Mouse (Mus musculus): ENCODE measurements around the gene Zfp688. TPM values are rescaled to one million over a fixed set of nuclear protein-coding genes. Genes with fewer than 3 reads are reported as not detected.
"Not testable (repeated sequence)": the region's sequence is repeated elsewhere in the genome, so short reads cannot be mapped to it uniquely, and the experiment has no call there.

Gene Zfp688
- polyA plus RNA-seq (2016; fragmentation: Nextera tagmentation; extraction: Ambion mirVana), result 29.0 and 32.5 TPM in 2 replicates

DNA sequence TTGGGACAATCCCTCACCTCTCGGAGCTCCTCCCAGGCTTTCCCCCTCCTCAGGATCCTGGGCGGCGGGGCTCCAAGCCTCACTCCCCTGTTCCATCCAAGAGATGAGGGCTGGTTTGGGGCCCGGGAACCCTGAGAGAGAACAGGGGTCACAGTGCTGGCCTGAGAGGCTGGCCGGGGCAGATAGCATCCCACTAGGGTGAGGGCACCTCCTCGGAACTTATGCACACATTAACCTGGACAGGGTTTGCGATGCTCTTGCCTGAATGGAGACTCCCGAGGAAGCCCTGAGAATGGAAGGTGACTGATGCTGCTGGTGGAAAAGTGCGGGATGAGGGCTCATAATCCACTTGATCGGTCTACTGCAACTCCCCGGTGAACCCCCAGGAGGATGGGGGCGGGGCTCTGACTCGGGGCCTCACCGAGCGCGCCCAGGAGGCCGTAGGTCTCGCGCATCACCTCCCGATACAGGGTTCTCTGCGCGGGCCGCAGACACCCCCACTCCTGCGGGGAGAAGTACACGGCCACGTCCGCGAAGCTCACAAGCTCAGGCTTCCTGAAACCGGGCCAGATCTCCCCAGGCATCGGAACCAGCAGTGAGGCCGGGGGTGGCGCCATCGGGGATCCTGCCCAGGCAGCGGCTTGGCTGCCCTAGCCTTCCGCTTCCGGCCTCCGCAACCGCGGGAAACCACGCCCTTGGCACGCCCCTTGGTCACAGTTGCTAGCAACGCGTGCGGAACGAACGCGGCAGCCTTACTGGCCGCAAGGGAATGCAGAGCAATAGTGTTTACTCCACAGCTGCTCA lies at the start of gene Zfp688:
Gene Zfp688 (minus strand): TSS at position 681 of the 804 bp plus-strand sequence.
- H3K9me3 ChIP-seq, result no peaks in the 10 kb centered on the region
- H3K27ac ChIP-seq (replicated peaks), result peak within 1 kb of the TSS; percentile 95
- peaks cover 15% of the 10 kb centered on the region for H3K4me1 ChIP-seq
- H3K36me3 ChIP-seq (replicated peaks), result peaks cover 27% of the 10 kb centered on the region
- peak; percentile 95 for DNase-seq (ENCODE audit: low spot score)
- H3K27me3 ChIP-seq (replicated peaks; ENCODE audit: low read depth, poor library complexity, severe bottlenecking), result peaks cover 14% of the 10 kb centered on the region
- H3K4me3 ChIP-seq, result peak within 1 kb of the TSS; percentile 90
- 2% methylated on average over 48 of the region's 48 CpGs for WGBS

DNA sequence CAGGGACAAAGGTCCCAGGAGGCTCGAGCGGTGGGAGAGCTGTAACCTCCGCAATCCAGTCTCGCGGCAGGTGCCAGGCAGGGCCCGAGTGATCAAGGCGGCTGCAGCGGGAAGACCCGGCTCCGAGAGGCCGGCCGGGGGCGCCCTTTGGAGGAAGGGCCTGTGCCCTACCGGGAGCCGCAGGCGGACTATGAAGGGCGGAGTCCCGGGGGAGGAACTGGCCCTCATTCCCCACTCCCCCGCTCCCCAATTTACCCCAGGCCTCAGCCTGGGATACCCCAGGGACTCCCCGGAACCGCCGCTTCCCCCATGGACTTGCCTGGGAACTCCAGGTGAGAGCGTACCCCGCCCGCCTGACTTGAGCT lies 49.8 kb upstream of the Zfp688 start:
- Histone ChIP-seq H3K27ac (replicated peaks) (peak overlapping the region; percentile 95), H3K4me1 (peaks cover 22% of the 10 kb centered on the region), H3K36me3 (replicated peaks) (peaks cover 67% of the 10 kb centered on the region), H3K27me3 (replicated peaks; ENCODE audit: low read depth, poor library complexity, severe bottlenecking) (no peaks in the 10 kb centered on the region), H3K9me3 (no peaks in the 10 kb centered on the region), H3K4me3 (peak overlapping the region; percentile 92)
- DNase-seq (ENCODE audit: low spot score), result no peak
- WGBS, result 0% methylated on average over 25 of the region's 25 CpGs

DNA sequence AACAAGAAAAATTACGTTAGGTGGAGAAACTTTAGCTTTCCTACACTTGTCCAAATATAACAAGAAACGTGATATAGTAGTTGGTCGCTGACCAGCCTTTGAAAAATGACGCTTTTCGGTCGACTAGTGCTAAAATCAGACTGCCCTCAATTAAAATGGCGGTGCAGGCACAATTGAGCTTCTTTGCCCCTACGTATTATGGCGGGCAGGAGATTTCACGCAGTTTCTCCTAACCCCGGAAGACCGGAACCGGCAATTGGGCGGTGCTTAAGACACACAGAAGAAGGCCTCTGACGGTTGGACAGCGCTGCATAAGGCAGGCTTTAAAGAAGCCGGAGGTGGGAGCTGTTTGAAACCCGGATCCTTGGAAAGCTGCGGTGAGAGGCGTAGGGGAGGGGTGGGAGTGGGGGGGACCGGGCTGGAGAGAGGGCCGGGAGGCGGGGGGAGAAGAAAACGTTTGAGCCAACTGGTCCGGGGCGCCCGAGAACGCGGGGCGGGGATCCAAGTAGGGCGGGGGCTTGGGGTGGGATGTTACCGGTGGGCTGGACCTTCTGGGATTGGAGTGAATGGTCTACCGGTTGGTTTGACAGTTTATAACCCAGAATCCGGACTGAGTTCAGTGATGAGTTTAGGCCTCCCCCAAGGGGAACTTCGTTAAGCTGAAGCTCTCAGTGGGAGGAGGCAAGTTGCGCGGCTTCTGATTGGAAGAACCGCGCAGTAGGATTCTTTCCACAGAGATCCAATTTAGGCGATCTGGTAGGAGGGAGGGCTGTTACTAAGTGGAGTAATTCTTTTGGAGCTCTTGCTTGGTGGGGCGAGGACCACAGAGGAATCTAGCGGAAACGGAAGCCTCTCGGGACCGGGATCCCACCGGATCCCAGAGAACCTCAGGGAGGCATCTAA lies 49.1 kb upstream of the Zfp688 start:
- Histone ChIP-seq H3K27me3 (replicated peaks; ENCODE audit: low read depth, poor library complexity, severe bottlenecking) (no peaks in the 10 kb centered on the region), H3K36me3 (replicated peaks) (peaks cover 67% of the 10 kb centered on the region), H3K9me3 (no peaks in the 10 kb centered on the region), H3K27ac (replicated peaks) (peak overlapping the region; percentile 95), H3K4me3 (peak overlapping the region; percentile 92), H3K4me1 (peaks cover 18% of the 10 kb centered on the region)
- under 1% methylated on average over 46 of the region's 46 CpGs for WGBS
- peak; percentile 93 for DNase-seq (ENCODE audit: low spot score)

- H3K27ac ChIP-seq (replicated peaks), result peak overlapping the region; percentile 95
- WGBS, result 10% methylated on average over 10 of the region's 10 CpGs
- H3K4me1 ChIP-seq, result peaks cover 18% of the 10 kb centered on the region
- peak overlapping the region; percentile 92 for H3K4me3 ChIP-seq
- peaks cover 67% of the 10 kb centered on the region for H3K36me3 ChIP-seq (replicated peaks)
- DNase-seq (ENCODE audit: low spot score), result peak; percentile 60
- no peaks in the 10 kb centered on the region for H3K27me3 ChIP-seq (replicated peaks; ENCODE audit: low read depth, poor library complexity, severe bottlenecking)
- no peaks in the 10 kb centered on the region for H3K9me3 ChIP-seq
These were observed 48.3 kb upstream of the Zfp688 start for GRCm38 (mm10) chr7:127470011-127470715.

- Histone ChIP-seq H3K9me3 (no peaks in the 10 kb centered on the region), H3K4me1 (peaks cover 7% of the 10 kb centered on the region; the same call in 1 of the 2 replicates), H3K27me3 (replicated peaks; ENCODE audit: low read depth, poor library complexity, severe bottlenecking) (no peaks in the 10 kb centered on the region), H3K27ac (replicated peaks) (no peak overlapping the region), H3K36me3 (replicated peaks) (peaks cover 79% of the 10 kb centered on the region), H3K4me3 (no peak overlapping the region)
- 96% methylated on average over 4 of the region's 4 CpGs for WGBS
- DNase-seq (ENCODE audit: low spot score), result no peak
These were observed 44.7 kb upstream of the Zfp688 start for GRCm38 (mm10) chr7:127466606-127467005.

GRCm38 (mm10) chr7:127465670-127466069 lies 43.8 kb upstream of the Zfp688 start:
- H3K27me3 ChIP-seq (replicated peaks; ENCODE audit: low read depth, poor library complexity, severe bottlenecking), result not testable (repeated sequence)

DNA sequence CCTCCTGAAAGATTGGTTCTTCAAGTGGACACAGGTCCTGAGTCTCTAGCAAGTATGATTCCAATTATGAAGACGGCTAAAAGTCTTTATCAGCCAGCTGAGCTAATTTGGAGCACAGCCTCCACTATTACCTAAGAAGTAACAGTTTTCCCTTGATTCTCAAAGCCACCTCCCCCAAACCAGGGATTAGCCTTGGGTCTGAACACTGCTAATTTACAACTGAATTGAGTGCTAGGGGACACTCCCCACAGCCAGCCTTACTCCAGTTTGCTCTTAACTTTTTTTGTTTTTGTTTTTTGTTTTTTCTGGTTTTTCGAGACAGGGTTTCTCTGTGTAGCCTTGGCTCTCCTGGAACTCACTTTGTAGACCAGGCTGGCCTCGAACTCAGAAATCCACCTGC lies 43.3 kb upstream of the Zfp688 start:
- H3K9me3 ChIP-seq, result no peaks in the 10 kb centered on the region
- WGBS, result 91% methylated on average over 3 of the region's 3 CpGs
- no peak overlapping the region for H3K27ac ChIP-seq (replicated peaks)
- H3K36me3 ChIP-seq (replicated peaks), result peaks cover 93% of the 10 kb centered on the region
- H3K4me3 ChIP-seq, result no peak overlapping the region
- no peak for DNase-seq (ENCODE audit: low spot score)
- H3K4me1 ChIP-seq, result peaks cover 5% of the 10 kb centered on the region; the same call in 1 of the 2 replicates
- no peaks in the 10 kb centered on the region for H3K27me3 ChIP-seq (replicated peaks; ENCODE audit: low read depth, poor library complexity, severe bottlenecking)

More at GRCm38 (mm10) chr7:127465670-127466069, 43.8 kb upstream of the Zfp688 start:
- 94% methylated on average over 2 of the region's 2 CpGs for WGBS
- DNase-seq (ENCODE audit: low spot score); H3K4me3 ChIP-seq; H3K4me1 ChIP-seq; H3K27ac ChIP-seq (replicated peaks); H3K9me3 ChIP-seq: not testable (repeated sequence)
- H3K36me3 ChIP-seq (replicated peaks), result peaks cover 88% of the 10 kb centered on the region

DNA sequence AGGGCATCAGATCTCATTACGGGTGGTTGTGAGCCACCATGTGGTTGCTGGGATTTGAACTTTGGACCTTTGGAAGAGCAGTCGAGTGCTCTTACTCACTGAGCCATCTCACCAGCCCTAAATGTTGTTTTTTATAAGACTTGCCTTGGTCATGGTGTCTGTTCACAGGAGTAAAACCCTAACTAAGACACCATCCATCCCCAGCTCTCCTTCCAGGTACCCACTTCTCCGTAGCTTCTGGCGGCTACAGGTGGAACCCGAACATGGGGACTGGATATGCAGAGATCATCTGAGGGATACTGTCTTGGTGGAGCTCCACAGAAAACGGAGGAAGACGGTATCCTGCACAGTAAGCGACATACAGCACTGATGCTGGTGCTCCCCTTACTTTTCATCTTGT lies 37.4 kb upstream of the Zfp688 start, which contains the start of gene Prr14:
Gene Prr14 (plus strand): TSS at position 301 of the 400 bp plus-strand sequence.
- H3K36me3 ChIP-seq (replicated peaks), result peaks cover 92% of the 10 kb centered on the region
- not testable (repeated sequence) for DNase-seq (ENCODE audit: low spot score); H3K27ac ChIP-seq (replicated peaks); H3K4me3 ChIP-seq; H3K4me1 ChIP-seq; H3K27me3 ChIP-seq (replicated peaks; ENCODE audit: low read depth, poor library complexity, severe bottlenecking); H3K9me3 ChIP-seq
- 95% methylated on average over 8 of the region's 8 CpGs for WGBS

- not testable (repeated sequence) for DNase-seq (ENCODE audit: low spot score); H3K9me3 ChIP-seq; H3K4me1 ChIP-seq; H3K27ac ChIP-seq (replicated peaks); H3K27me3 ChIP-seq (replicated peaks; ENCODE audit: low read depth, poor library complexity, severe bottlenecking); H3K4me3 ChIP-seq
- WGBS, result 89% methylated on average over 3 of the region's 3 CpGs
- peaks cover 88% of the 10 kb centered on the region for H3K36me3 ChIP-seq (replicated peaks)
These were observed 36.7 kb upstream of the Zfp688 start for GRCm38 (mm10) chr7:127458371-127459122.

DNA sequence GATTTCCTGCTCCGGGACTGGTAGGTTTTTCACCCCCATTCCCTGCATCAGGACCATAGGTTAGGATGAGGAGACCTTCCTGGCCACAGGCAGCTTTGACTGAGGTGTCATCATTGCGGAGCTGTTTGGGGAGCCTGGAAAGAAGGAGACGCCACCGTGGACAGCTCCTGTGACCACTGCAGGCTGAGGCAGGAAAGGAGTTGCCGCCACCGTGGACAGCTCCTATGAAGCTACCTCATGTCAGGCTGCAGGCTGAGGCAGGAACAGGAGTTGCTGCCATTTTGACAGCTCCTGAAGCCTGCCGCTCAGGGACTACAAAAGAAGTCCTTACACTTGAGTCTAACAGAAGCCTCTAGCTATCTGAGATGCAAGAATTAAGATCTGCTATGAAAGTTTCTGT lies 33.0 kb upstream of the Zfp688 start:
- H3K27me3 ChIP-seq (replicated peaks; ENCODE audit: low read depth, poor library complexity, severe bottlenecking), result no peaks in the 10 kb centered on the region
- H3K27ac ChIP-seq (replicated peaks), result no peak overlapping the region
- peaks cover 9% of the 10 kb centered on the region; the same call in 1 of the 2 replicates for H3K9me3 ChIP-seq
- peaks cover 31% of the 10 kb centered on the region for H3K4me1 ChIP-seq
- peaks cover 87% of the 10 kb centered on the region for H3K36me3 ChIP-seq (replicated peaks)
- DNase-seq (ENCODE audit: low spot score), result no peak
- WGBS, result 89% methylated on average over 7 of the region's 7 CpGs
- no peak overlapping the region for H3K4me3 ChIP-seq

- H3K27me3 ChIP-seq (replicated peaks; ENCODE audit: low read depth, poor library complexity, severe bottlenecking), result no peaks in the 10 kb centered on the region
- 95% methylated on average over 2 of the region's 2 CpGs for WGBS
- peaks cover 74% of the 10 kb centered on the region for H3K36me3 ChIP-seq (replicated peaks)
- DNase-seq (ENCODE audit: low spot score), result no peak
- peak overlapping the region; percentile 33; the same call in 1 of the 2 replicates for H3K4me3 ChIP-seq
- peaks cover 38% of the 10 kb centered on the region for H3K4me1 ChIP-seq
- H3K9me3 ChIP-seq, result peaks cover 9% of the 10 kb centered on the region; the same call in 1 of the 2 replicates
- no peak overlapping the region for H3K27ac ChIP-seq (replicated peaks)
These were observed 31.2 kb upstream of the Zfp688 start for GRCm38 (mm10) chr7:127453056-127453455.
